Mouse (Mus musculus): Measurements from ENCODE around the gene Pald1.

DNA sequence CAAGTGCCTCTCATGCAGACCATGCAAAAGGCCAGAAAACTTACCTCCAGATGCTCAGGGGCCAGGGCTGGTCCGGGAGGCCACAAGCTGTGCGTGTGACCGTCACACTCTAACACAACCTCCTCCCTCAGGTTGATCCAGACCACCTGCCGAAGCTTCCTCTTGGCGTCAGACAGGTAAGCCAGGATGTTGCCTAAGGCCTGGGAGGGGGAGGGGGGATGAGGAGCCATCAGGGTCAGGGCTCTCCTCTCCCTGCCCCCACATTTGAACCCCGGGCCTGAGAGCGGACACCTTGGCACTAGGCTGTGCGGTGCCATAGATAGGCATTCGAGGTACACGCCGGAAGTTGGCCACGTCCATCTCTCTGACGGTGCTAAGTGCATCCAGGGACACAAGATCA is 40.6 kb downstream of the Pald1 start:
- TF ChIP-seq POLR2A (IDR thresholded peaks at IDR 0.05; ENCODE audit: borderline replicate concordance, low read depth, low read length) (no peak), CTCF (IDR thresholded peaks at IDR 0.05; ENCODE audit: low read depth, low read length) (no peak)
